Mouse (Mus musculus) ES-E14 (cell line): ENCODE results near the gene Gm3285. TPM values are rescaled to one million over a fixed set of nuclear protein-coding genes. Genes with fewer than 3 reads are reported as not detected.

Experiments used
- DNase-seq: peaks from one replicate; pipeline ENCODE4 v3.0.0-alpha.2; 2013; ENCODE audit warnings: low read depth, low spot score
- H3K27ac ChIP-seq: 2 replicates; pipeline ENCODE4 v1.5.1; 2012; ENCODE audit warnings: low read depth, mild to moderate bottlenecking, low read length, moderate library complexity, mixed read lengths; ENCODE audit not compliant: poor library complexity, insufficient read depth, severe bottlenecking
- H3K36me3 ChIP-seq: 2 replicates; pipeline ENCODE4 v1.6.1; 2012; ENCODE audit warnings: mild to moderate bottlenecking, low read length, moderate library complexity, mixed read lengths; ENCODE audit not compliant: control insufficient read depth, poor library complexity, insufficient read depth, severe bottlenecking
- H3K4me1 ChIP-seq, 2 experiments: fragments of 150-350 bp in 1 of 2; sonication (generic) in 1 of 2; 2 replicates each; pipeline ENCODE4 v1.6.1; 2012; ENCODE audit warnings: low read length in 2 of 2, mild to moderate bottlenecking in 1 of 2, mixed read lengths in 1 of 2; ENCODE audit not compliant: control insufficient read depth in 2 of 2, insufficient read depth in 2 of 2, poor library complexity in 1 of 2
- H3K4me3 ChIP-seq, 2 experiments: fragments of 150-350 bp in 1 of 2; sonication (generic) in 1 of 2; 2 replicates each; pipeline ENCODE4 v1.5.1; 2012; ENCODE audit warnings: low read length in 2 of 2, low read depth in 1 of 2, mild to moderate bottlenecking in 1 of 2, mixed read lengths in 1 of 2; ENCODE audit not compliant: insufficient read depth in 1 of 2, poor library complexity in 1 of 2, severe bottlenecking in 1 of 2
- H3K9ac ChIP-seq: 2 replicates; pipeline ENCODE4 v1.6.1; 2012; ENCODE audit warnings: low read depth, mild to moderate bottlenecking, low read length, mixed read lengths; ENCODE audit not compliant: poor library complexity, insufficient read depth, severe bottlenecking
- H3K9me3 ChIP-seq: fragments of 150-350 bp; sonication (generic); 2 replicates; pipeline ENCODE4 v1.6.1; 2012; ENCODE audit warnings: low read depth, mild to moderate bottlenecking, low read length; ENCODE audit not compliant: control insufficient read depth, insufficient read depth
- CHD2 ChIP-seq: IDR thresholded peaks from 2 replicates; pipeline ENCODE4 v1.6.1; 2014; ENCODE audit warnings: mild to moderate bottlenecking, low read depth, low read length, inconsistent platforms
- HCFC1 ChIP-seq: IDR thresholded peaks from 2 replicates; pipeline ENCODE4 v1.6.1; 2012; ENCODE audit warnings: low read length, inconsistent platforms, borderline replicate concordance; ENCODE audit not compliant: insufficient read depth
- MAFK ChIP-seq: IDR thresholded peaks from 2 replicates; pipeline ENCODE4 v1.6.1; 2014; ENCODE audit warnings: mild to moderate bottlenecking, low read depth, low read length, inconsistent platforms; ENCODE audit not compliant: insufficient read depth
- ZC3H11A ChIP-seq: IDR thresholded peaks from 2 replicates; pipeline ENCODE4 v1.6.1; 2012; ENCODE audit warnings: low read depth, mild to moderate bottlenecking, inconsistent platforms, low read length, borderline replicate concordance
- ZNF384 ChIP-seq: IDR thresholded peaks from 2 replicates; pipeline ENCODE4 v1.6.1; 2012; ENCODE audit warnings: low read depth, low read length, inconsistent platforms
- in situ Hi-C, 2 experiments: fragments of 600-800 bp; cut with MboI; formaldehyde crosslinking; loops; one replicate each; pipeline ENCODE4 v1.15.1; 2025; ENCODE audit warnings: low sequenced_read_pairs in 2 of 2, inconsistent platforms in 1 of 2; ENCODE audit not compliant: unreplicated experiment in 2 of 2
- total RNA-seq: library from RNA; depleted of rRNA; stranded (reverse); fragments of 300-350 nt; gene quantifications from 2 replicates; pipeline ENCODE4 v1.2.3, GENCODE M21; 2012

Gm3285 gene
- total RNA-seq, 1 experiment, result not detected

DNA sequence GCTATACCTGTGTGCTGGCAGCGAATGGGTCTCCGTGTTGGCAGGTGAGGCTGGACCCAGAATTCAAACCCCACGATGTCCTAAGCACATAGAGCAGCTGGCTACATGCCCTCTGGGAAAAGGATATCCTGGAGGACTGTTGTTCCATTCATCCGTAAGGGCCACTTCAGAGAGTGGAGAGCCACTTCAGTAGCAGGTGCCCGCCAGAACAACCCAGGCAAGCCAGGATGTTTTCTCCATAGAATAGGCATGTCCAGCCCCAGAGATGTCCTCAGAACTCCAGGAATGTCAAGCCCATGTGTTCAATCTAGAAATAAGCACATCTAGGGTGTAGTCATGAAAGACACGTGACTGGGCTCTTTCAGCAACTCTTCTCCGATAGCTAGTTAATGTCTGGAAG, 7.9 kb downstream of the Gm3285 start:
- Histone ChIP-seq H3K27ac (no peak overlapping the region), H3K4me3 (no peak overlapping the region), H3K9ac (no peak overlapping the region), H3K36me3 (no peaks in the 10 kb centered on the region), H3K9me3 (no peaks in the 10 kb centered on the region), H3K4me1 (no peaks in the 10 kb centered on the region)
- TF ChIP-seq CHD2, result no peak
- TF ChIP-seq ZNF384, result no peak
- no peak for TF ChIP-seq MAFK
- no peak for TF ChIP-seq HCFC1
- no peak for TF ChIP-seq ZC3H11A
- no peak for DNase-seq
- in situ Hi-C loops, result no loop called here

DNA sequence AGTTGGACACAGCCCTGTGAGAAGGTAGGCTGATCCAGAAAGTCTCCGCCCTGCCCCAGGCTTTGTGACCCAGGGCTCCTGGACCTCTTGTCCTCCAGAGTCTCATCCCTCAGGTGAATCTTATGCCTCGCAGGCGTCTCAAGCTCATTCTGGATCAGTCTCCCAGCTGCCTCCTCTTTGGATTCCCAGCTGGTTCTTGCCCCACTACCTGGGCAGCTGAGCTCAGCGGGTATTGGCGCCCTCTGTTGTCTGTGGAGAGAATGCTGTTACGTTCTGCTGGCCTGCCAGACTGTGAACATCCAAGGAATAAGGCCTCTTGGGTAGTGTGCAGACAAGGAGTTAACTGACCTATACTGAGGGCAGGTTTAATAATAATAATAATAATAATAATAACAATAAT, 17.2 kb downstream of the Gm3285 start:
- Histone ChIP-seq H3K4me1 (no peaks in the 10 kb centered on the region), H3K4me3 (no peak overlapping the region), H3K9me3 (no peaks in the 10 kb centered on the region), H3K27ac (no peak overlapping the region), H3K36me3 (no peaks in the 10 kb centered on the region), H3K9ac (no peak overlapping the region)
- TF ChIP-seq ZNF384 (no peak), CHD2 (no peak), HCFC1 (no peak), MAFK (no peak), ZC3H11A (no peak)
- in situ Hi-C loops, result no loop called here
- no peak for DNase-seq

DNA sequence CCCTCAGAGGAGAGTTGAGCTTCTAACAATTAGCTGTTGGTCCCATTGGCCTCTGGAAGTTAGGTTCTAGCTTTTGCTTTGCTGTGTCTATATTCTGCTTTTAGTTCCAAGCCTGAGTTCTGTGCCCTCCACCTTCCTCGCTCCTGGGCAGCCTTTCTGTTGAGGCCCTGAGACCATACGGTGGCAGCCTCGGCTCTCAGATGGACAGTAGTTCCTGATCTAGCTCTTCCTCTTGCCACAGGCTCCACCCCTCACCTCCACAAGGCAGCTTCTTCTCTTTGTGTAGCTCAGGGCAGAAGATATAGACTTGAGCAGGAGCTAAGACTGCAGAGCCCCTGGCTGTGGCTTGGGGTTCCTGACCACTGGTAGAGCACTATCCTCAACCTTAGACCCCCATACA, 18.5 kb downstream of the Gm3285 start:
- Histone ChIP-seq H3K4me3 (no peak overlapping the region), H3K27ac (no peak overlapping the region), H3K36me3 (no peaks in the 10 kb centered on the region), H3K9me3 (no peaks in the 10 kb centered on the region), H3K4me1 (no peaks in the 10 kb centered on the region), H3K9ac (no peak overlapping the region)
- DNase-seq, result no peak
- no peak for TF ChIP-seq HCFC1
- no peak for TF ChIP-seq ZC3H11A
- no peak for TF ChIP-seq MAFK
- no peak for TF ChIP-seq ZNF384
- no peak for TF ChIP-seq CHD2
- in situ Hi-C loops, result no loop called here

DNA sequence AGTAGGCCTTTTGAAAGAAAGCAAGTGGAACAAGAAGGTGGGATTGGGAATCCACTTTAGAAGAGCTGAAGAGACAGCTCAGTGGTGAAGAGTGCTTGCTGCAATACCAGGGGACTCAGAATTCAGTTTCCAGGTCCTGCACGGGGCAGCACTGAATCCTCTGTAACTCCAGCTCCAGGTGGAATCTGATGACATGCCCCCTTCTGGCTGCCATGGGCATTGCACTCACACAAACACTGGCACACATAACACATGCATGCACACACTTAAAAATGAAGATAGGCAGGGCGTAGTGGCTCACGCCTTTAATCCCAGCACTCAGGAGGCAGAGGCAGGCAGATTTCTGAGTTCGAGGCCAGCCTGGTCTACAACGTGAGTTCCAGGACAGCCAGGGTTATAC, 20.8 kb downstream of the Gm3285 start:
- no peaks in the 10 kb centered on the region for H3K4me1 ChIP-seq
- in situ Hi-C loops, result no loop called here
- DNase-seq, result peak; percentile 41
- TF ChIP-seq MAFK (no peak), HCFC1 (no peak), ZNF384 (no peak), ZC3H11A (no peak), CHD2 (no peak)
- no peak overlapping the region for H3K4me3 ChIP-seq
- H3K9ac ChIP-seq, result no peak overlapping the region
- H3K27ac ChIP-seq, result no peak overlapping the region
- H3K9me3 ChIP-seq, result no peaks in the 10 kb centered on the region
- H3K36me3 ChIP-seq, result no peaks in the 10 kb centered on the region

DNA sequence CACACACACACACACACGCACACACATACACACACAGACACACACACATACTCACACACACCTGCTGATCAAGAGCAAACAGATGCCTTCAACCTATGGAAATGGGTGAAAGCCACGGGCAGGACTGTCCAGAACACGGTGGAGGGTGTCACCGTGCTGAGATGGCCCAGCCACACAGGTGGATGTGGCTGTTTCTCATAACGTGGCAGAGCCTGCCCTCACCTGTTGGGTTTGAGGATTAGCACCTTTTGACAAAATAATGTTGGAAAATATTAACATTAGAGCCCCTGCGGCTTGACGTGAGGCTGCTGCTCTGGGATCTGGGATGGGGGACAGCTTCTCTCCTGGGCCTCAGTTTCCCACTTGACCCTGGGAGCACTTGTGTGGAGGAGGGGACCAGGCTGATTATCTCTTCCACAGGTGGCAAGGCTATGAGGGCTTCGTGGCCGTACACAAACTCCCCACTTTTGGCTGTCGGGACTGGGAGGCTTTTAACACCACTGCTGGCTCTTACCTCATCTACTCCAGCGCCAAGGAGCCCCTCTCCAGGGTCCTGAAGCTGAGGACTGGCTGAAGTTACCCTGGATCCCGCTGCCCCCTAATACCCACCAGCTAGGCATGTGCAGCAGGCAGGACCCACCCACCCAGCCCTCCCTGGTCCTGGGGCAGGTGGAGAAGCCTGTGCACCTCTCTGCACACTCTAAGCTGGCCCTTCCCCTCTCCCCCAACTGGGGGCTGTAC, 24.4 kb downstream of the Gm3285 start:
- no peak for DNase-seq
- Histone ChIP-seq H3K36me3 (no peaks in the 10 kb centered on the region), H3K4me3 (no peak overlapping the region), H3K27ac (no peak overlapping the region), H3K4me1 (no peaks in the 10 kb centered on the region), H3K9ac (no peak overlapping the region), H3K9me3 (no peaks in the 10 kb centered on the region)
- in situ Hi-C loops, result no loop called here
- no peak for TF ChIP-seq MAFK
